Mouse (Mus musculus) cortical plate, adult 2 months (tissue): ENCODE data around the gene Vps13d.

Experiments
- CTCF ChIP-seq: fragments of 200-500 bp; IDR thresholded peaks from 2 replicates; pipeline ENCODE4 v1.5.1; 2011; ENCODE audit warnings: mild to moderate bottlenecking, control low read depth, low read length; ENCODE audit not compliant: insufficient read depth; ENCODE audit errors: extremely low read depth
- POLR2A ChIP-seq: fragments of 200-500 bp; IDR thresholded peaks from 2 replicates; pipeline ENCODE4 v1.6.1; 2011; ENCODE audit warnings: mild to moderate bottlenecking, low read length, control low read depth; ENCODE audit not compliant: insufficient read depth; ENCODE audit errors: extremely low read depth

DNA sequence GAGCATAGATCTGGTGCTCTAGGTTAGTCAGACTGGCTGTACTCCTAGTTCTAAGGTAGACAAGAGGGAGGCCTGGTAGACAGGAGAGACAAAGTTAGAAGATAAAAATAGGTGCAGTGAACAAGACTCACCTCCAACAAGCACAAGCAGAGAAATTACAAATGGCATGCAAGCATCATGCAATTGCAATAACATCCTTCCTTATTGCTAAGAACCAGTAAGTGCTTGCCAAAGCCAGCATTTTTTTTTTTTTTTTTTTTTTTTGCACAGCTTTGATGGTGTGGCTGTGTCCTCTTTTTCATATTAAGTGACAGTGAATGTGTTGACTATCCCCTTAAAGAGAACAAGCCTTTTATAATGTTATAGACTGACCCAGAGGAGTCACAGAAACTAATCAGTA lies 91.2 kb downstream of the Vps13d start:
- TF ChIP-seq POLR2A = no peak
- no peak for TF ChIP-seq CTCF
